In genomic region chr1:20428370-20429055, GRCm38 (mm10) we compare ENCODE assay signal across 14 mouse cellular contexts.
A peak's percentile ranks its signal among the peaks of the same experiment; 100 is the strongest.
DNase-seq lines count a peak whose midpoint lies in the region; ATAC-seq lines count a peak whose summit lies in the region.
"Had no signal": no experiment of that assay in that cellular context is flagged by ENCODE, and none has a peak within 500 bp of the region (broad histone marks: within the 10 kb centered on the region; RNA-seq: fewer than 3 reads in every experiment).

No protein-coding gene starts in this region.

- H3K4me3 ChIP-seq in forebrain, embryonic 13.5 days, result no peak overlapping the region
- H3K4me3 ChIP-seq in hindbrain, embryonic 16.5 days (ENCODE audit: low read length), result peak overlapping the region; percentile 25
- peak overlapping the region; percentile 20 for H3K4me3 ChIP-seq in neural tube, embryonic 15.5 days (replicated peaks)
- H3K4me3 ChIP-seq: heart, embryonic 12.5 days; limb, embryonic 13.5 days had no signal

- no peaks in the 10 kb centered on the region for H3K36me3 ChIP-seq in forebrain, embryonic 13.5 days (ENCODE audit: poor library complexity, severe bottlenecking)
- no peaks in the 10 kb centered on the region for H3K36me3 ChIP-seq in hindbrain, embryonic 16.5 days (ENCODE audit: control insufficient read depth, insufficient read depth, low read length)
- H3K36me3 ChIP-seq in neural tube, embryonic 15.5 days, result no peaks in the 10 kb centered on the region
- H3K36me3 ChIP-seq: heart, embryonic 12.5 days; limb, embryonic 13.5 days had no signal

- no peak overlapping the region for H3K27ac ChIP-seq in forebrain, embryonic 13.5 days
- H3K27ac ChIP-seq in hindbrain, embryonic 16.5 days (ENCODE audit: low read depth, low read length), result peak overlapping the region; percentile 39
- H3K27ac ChIP-seq in neural tube, embryonic 15.5 days (replicated peaks), result peak overlapping the region; percentile 69
- H3K27ac ChIP-seq: limb, embryonic 13.5 days had no signal

- peak; percentile 15 to 17 for DNase-seq in layer of hippocampus, postnatal 10 days (ENCODE audit: low spot score in 2 of 2)
- no peak for DNase-seq in layer of hippocampus, adult 8-10 months (ENCODE audit: low spot score in 2 of 2)
- DNase-seq in thymus, postnatal 4 days, result no peak
- no peak for DNase-seq in heart, adult 8-10 months (ENCODE audit: low spot score)
- DNase-seq: cerebellum, postnatal 25 days; kidney, adult 11 months; spleen, adult 18-20 months; thymus, adult 2 months had no signal

- no peaks in the 10 kb centered on the region for H3K9me3 ChIP-seq in forebrain, embryonic 13.5 days (replicated peaks)
- H3K9me3 ChIP-seq in hindbrain, embryonic 16.5 days (ENCODE audit: control insufficient read depth, low read length), result no peaks in the 10 kb centered on the region
- H3K9me3 ChIP-seq in neural tube, embryonic 15.5 days (replicated peaks), result no peaks in the 10 kb centered on the region
- H3K9me3 ChIP-seq: heart, embryonic 12.5 days; limb, embryonic 13.5 days had no signal

- 0 out of 2 replicates have a peak overlapping the region, but pooled peaks have one; percentile 1 for H3K9ac ChIP-seq in forebrain, embryonic 13.5 days
- peak overlapping the region; percentile 38; the same call in 1 of the 2 replicates for H3K9ac ChIP-seq in hindbrain, embryonic 16.5 days (ENCODE audit: low read depth, low read length)
- H3K9ac ChIP-seq in neural tube, embryonic 15.5 days (replicated peaks), result peak overlapping the region; percentile 28
- H3K9ac ChIP-seq: heart, embryonic 12.5 days; limb, embryonic 13.5 days had no signal

- H3K27me3 ChIP-seq in forebrain, embryonic 13.5 days, result no peaks in the 10 kb centered on the region
- no peaks in the 10 kb centered on the region for H3K27me3 ChIP-seq in hindbrain, embryonic 16.5 days (replicated peaks; ENCODE audit: control insufficient read depth, insufficient read depth, low read length)
- no peaks in the 10 kb centered on the region for H3K27me3 ChIP-seq in neural tube, embryonic 15.5 days (replicated peaks)
- H3K27me3 ChIP-seq: heart, embryonic 12.5 days; limb, embryonic 13.5 days had no signal

- ATAC-seq in forebrain, embryonic 13.5 days, result peak; percentile 99
- peak; percentile 97 for ATAC-seq in hindbrain, embryonic 16.5 days
- peak; percentile 94 for ATAC-seq in neural tube, embryonic 15.5 days (ENCODE audit: low FRiP score)
- ATAC-seq: lung, postnatal 0 days had no signal

- H3K4me2 ChIP-seq in forebrain, embryonic 13.5 days, result peak overlapping the region; percentile 33
- peak overlapping the region; percentile 53 for H3K4me2 ChIP-seq in hindbrain, embryonic 16.5 days (ENCODE audit: low read length)
- peak overlapping the region; percentile 54 for H3K4me2 ChIP-seq in neural tube, embryonic 15.5 days
- H3K4me2 ChIP-seq: heart, embryonic 12.5 days; limb, embryonic 13.5 days had no signal

- H3K4me1 ChIP-seq in forebrain, embryonic 13.5 days, result no peaks in the 10 kb centered on the region; the same call in 1 of the 2 replicates
- H3K4me1 ChIP-seq in hindbrain, embryonic 16.5 days (ENCODE audit: control insufficient read depth, insufficient read depth, low read depth, low read length), result peaks cover 6% of the 10 kb centered on the region; the same call in 1 of the 2 replicates
- H3K4me1 ChIP-seq in neural tube, embryonic 15.5 days, result peaks cover 13% of the 10 kb centered on the region
- H3K4me1 ChIP-seq: heart, embryonic 12.5 days; limb, embryonic 13.5 days had no signal

- 27% methylated on average over 12 of the region's 12 CpGs for WGBS in forebrain, embryonic 13.5 days
- WGBS in hindbrain, embryonic 16.5 days, result 27% methylated on average over 12 of the region's 12 CpGs
- 24% methylated on average over 12 of the region's 12 CpGs for WGBS in neural tube, embryonic 15.5 days

Comparison
In these comparisons a context has a peak if more than half of its experiments do, and no peak if none do; other contexts are left out.
1. DNase-seq: peak in layer of hippocampus, postnatal 10 days (2 of 2); none in layer of hippocampus, adult 8-10 months (0 of 2), thymus, postnatal 4 days (single experiment) and heart, adult 8-10 months (single experiment).
2. Peak in every context shown above with its lines, with median percentiles within 50 percentile points of each other: ATAC-seq, H3K4me2 ChIP-seq and H3K9ac ChIP-seq.